Mouse (Mus musculus) skeletal muscle tissue, postnatal 0 days (tissue): ENCODE measurements around the gene Gm10217. TPM values are rescaled to one million over a fixed set of nuclear protein-coding genes. Genes with fewer than 3 reads are reported as not detected.

Experiments
- polyA plus RNA-seq: library from polyadenylated mRNA; unstranded; fragments of >200 nt; fragmentation: Nextera tagmentation; extraction: Ambion mirVana; gene quantifications from 2 replicates; pipeline ENCODE4 v1.2.1, GENCODE M21; 2015

Gene Gm10217
- polyA plus RNA-seq = not detected in 2 replicates

DNA sequence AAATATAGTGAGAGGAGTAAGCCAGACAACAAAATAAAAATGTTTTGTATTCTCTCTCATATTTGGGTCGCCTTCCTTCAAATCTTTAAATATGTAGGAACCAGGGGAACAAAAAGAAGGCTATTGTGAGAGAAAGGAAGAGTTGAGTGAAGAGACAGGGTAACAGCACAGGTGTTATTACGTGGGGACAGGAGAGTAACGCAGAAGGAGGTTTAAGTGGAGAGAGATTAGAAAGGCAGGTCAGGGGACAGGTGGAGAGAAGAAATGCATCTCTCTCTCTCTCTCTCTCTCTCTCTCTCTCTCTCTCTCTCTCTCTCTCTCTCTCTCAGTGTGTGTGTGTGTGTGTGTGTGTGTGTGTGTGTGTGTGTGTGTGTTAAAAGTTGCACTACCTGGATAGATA is at the start of gene Gm10217:
Gene Gm10217, plus strand, starts transcription at position 301 of the 400 bp plus-strand sequence.

Other genes starting within 250 kb of the Gm10217 start
- gene Fam155a, start 93.1 kb upstream of the Gm10217 start, polyA plus RNA-seq = 0.15 and 0.46 TPM in 2 replicates
- 1.7 and 1.8 TPM in 2 replicates for gene Lig4, start 113.4 kb downstream of the Gm10217 start, polyA plus RNA-seq
- 9.6 and 10.6 TPM in 2 replicates for gene Abhd13, start 113.5 kb downstream of the Gm10217 start, polyA plus RNA-seq
- gene Tnfsf13b, start 142.2 kb downstream of the Gm10217 start, polyA plus RNA-seq = 0.19 and 0.26 TPM in 2 replicates